Mouse (Mus musculus) yolk sac, embryonic 10.5 days (tissue): ENCODE results near the gene Nup214.

ENCODE experiments used
- DNase-seq: peaks from one replicate; pipeline ENCODE4 v3.0.0-alpha.2; 2017; ENCODE audit warnings: low spot score

Nup214 gene

DNA sequence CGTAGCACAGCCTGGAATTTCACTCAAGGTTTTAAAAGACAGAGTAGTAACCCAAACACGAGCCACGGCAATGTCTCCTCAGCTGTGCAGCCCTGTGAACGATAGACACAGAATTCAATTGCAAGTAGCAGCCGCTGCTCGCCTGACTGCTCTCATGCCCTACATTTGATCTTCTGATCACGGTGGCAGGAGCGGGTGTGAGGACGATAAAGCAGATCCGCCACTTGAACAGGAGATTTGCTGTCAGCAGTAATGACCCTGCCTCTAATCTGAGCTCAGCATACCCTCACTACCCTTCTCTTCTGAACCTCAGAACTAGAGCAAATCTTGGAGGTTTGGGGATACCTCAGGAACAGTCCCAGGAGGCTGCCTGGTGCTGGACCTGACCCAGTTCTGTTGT is 71.8 kb downstream of the Nup214 start:
- no peak for DNase-seq

DNA sequence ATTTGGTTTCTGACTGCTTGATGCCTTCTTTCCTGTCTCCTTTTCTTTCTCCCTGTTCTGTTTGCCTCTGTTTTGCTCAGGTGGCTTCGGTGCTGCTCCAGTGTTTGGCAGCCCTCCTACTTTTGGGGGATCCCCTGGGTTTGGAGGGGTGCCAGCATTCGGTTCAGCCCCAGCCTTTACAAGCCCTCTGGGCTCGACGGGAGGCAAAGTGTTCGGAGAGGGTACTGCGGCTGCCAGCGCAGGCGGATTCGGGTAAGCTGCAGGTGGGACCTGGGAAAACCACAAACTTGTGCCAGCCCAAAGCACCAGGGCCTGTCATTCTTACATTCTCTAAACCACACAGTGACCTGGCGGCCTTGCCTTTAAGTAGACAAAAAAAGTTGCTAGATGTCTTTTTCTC is 73.1 kb downstream of the Nup214 start:
- no peak for DNase-seq

DNA sequence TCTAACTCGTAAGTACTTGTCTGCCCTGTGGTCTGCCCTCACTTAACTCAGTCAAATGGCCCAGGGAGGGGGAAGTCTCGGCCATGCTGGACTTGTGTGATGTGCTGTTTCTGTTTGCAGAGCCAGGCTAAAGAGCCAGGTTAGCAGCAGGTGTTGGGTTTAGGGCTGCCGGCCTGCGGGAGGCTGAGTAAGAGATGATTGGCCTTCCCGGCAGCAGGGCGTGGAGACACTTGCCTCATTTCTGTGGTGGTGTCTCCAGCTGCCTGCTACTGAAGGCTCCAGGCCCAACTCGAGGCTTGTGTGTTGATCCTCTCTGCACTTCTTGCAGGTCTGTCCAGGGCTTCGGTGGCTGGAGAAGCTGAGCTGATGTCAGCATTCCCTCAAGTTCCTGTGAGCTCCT is 77.6 kb downstream of the Nup214 start:
- DNase-seq: no peak

DNA sequence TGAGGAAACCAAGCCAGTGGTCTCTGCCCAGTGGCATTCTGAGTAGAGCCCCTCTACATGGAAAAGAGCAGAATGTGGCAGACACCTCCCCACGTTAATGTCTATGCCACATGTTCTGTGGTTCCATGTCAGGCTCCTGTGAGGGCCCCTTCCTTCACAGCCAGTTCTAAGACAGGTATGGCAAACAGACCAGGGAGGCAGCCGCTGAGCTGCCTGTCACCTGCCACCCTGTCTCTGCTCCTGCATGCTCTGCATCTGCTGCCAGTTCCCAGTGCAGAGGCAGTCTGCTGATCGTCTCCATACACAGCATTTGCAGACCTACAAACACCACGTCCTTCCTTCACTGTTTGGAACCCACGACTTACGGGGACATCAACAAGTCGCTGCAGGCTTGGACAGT is 78.2 kb downstream of the Nup214 start:
- no peak for DNase-seq

DNA sequence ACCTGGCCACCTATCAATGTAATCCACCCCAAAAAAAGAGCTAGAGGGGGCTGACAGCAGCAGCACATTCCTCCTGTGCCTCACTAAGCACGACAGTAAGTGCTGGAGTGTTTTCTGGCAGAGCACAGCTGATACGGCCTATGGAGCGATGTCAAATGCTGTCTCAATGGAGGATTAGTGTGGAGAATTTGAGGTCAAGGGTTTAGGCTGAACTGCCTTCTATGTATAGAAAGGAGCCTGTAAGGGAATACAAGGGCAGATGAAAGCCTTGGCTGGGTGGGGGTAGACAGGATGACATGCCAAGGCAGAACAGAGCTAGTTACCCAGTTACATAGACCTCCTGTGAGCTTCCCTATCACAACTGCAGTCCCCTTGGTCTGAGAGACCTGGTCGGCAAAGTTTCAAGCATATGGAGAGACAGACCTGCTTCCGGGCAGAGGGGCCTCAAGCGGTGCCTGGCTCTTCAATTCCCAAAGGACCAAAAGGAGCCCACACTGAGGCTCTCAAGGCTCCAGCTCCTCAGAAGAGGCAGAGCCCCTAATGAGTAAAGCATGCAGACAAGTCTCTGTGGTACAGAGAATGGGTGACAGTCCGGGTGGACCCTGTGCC is 81.2 kb downstream of the Nup214 start:
- no peak for DNase-seq

DNA sequence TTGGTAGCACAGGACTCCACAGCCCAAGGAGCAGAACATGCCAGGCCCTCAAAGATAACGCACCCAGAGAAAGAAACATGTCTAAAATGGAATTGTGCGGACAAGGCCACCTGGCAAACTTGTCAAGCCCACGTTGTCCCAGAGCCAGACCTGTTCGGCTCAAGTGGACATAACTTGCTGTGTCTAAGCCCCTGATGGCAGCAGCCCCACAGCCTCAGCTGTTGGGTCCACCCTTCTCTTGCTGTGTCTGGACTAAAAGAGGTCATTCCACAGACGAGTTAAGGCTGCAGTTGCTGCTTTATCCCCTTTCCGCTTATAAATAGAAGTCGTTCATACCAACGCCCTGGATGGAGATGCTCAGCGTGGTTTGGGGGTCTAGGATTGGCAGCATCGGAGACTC is 82.3 kb downstream of the Nup214 start:
- no peak for DNase-seq

DNA sequence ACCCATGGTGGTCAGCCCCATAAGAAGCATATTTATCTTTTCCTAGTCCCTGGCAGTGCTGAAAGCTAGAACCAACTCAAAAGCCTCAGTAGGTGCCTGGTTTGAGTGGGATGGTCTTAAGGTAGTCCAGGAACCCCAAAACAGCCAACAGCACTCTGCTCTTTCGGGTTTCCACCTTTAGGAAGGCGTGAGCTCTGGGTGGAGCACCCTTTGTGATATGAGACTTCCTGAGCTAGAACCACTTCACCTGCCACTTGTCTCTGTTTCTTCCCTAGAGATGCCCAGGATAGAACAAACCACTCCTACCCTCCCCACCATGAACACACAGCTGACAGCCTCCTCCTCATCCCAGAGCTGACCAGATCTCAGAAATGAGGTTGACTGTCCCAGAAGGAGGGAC is 83.1 kb downstream of the Nup214 start:
- no peak for DNase-seq

DNA sequence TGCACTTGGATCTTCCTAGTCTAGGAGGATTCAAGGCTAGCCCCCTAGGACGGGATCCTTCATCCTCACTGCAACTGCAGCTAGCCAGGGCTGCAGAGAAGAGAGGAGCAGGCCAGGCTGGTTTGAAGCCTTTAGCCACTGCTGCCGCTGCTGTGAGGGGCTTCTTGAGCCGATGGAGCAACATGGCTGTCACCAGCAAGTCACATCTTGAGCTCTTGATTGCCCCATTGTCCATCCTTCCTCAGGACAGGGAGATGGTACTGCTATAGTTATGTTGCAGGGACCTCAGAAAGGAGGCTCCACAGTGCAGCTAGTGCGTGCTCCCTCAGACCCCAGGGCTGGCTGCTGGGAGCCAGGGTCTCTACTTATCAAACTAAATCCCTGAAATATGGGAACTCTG is 83.6 kb downstream of the Nup214 start:
- DNase-seq: no peak

DNA sequence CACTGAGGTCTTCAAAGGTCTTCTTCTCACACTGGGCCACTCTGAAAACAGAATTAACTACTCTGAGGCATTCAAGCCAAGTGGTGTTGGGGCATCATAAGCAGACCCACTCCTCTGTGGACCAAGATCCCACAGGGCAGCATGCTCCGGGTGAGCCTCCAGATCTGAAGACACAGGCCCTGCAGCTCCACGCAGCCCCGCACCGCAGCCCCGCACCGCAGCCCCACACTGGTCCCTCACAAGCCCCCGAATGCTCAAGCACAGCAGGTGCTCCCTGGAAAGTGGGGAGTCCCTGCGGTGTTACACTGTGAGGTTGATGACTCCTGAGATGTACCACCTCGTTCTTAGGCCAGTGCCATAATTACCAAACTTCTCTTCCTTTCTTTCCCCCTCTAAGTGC is 84.0 kb downstream of the Nup214 start:
- no peak for DNase-seq

DNA sequence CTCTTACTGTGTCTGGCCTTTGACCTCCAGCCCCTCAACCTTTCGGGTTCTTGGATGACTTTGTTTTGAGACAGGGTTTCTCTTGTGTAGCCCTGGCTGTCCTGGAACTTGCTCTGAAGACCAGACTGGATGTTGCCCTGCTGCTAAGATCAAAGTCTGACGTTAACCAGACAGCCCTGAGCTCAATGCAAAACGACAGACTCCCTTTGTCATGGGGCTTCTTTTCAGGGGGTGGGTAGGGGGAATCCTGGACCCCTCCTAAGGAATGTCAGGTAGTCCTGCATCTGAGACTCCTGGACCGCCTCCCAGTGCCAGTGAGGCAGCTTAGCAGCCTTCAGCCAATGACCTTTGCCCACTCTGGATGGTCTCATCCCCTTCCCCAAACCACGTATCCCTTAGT is 84.5 kb downstream of the Nup214 start:
- no peak for DNase-seq

DNA sequence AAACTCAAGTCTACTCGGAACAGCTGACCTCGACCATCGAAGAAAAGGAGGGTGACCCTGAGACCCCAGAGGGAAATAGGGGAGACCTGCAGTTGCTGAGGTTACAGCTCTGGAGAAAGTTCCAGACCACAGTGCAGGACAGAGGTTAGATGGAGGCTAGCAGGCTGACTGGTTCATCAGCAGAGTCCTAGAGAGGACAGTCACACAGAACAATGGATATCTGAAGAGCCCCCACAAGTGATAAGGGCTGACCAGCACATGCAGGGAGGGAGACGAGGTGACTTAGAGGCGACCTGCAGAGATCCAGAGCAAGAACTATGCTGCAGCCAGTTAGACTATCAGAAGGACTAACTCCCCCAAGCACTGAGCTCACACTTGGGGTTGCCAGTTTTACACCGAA is 85.4 kb downstream of the Nup214 start:
- no peak for DNase-seq

DNA sequence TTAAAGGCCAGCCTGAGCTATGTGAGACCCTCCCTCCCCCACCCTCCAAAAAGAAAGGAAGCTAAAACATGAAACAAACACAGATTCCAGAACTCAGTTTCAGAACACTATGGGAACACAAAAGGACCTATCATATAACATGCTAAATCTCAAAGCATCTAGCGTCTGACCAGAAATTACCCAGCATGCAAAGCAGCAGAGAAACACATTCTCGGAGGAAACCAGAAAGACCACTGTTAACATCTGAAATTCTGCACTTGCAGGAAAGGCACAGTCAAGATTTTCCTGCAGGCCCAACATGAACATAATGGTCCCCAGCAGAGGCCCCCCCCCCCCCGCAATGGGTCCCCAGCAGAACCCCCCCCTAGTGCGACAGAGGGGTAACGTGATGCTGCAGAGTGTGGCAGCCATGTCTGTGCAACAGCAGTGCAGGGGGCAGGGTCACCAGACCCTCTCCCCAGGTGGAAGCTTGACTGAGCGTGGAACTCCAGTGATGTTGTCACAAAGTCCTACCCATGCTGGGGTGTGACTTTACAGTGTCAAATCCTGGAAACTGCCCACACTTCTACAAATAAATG is 86.1 kb downstream of the Nup214 start:
- DNase-seq: no peak

DNA sequence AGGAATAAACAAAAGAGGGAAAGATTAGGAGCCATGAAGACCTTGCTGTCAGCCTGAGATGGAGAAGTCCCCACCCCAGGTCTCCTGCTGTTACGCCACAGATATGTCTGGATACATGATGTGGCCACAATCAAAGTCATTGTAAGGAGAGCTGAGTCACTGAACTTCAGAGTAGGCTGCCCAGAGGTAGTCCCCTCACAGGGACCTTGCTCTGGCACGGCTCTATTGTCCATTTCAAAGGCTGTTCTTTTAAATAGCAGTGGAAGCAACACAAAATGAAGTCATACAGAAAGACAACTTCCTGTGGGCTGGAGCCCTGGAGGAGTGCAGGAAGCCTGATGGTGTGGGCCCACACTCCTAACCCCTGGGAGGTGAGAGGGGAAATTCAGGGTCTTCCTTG is 87.0 kb downstream of the Nup214 start:
- no peak for DNase-seq

DNA sequence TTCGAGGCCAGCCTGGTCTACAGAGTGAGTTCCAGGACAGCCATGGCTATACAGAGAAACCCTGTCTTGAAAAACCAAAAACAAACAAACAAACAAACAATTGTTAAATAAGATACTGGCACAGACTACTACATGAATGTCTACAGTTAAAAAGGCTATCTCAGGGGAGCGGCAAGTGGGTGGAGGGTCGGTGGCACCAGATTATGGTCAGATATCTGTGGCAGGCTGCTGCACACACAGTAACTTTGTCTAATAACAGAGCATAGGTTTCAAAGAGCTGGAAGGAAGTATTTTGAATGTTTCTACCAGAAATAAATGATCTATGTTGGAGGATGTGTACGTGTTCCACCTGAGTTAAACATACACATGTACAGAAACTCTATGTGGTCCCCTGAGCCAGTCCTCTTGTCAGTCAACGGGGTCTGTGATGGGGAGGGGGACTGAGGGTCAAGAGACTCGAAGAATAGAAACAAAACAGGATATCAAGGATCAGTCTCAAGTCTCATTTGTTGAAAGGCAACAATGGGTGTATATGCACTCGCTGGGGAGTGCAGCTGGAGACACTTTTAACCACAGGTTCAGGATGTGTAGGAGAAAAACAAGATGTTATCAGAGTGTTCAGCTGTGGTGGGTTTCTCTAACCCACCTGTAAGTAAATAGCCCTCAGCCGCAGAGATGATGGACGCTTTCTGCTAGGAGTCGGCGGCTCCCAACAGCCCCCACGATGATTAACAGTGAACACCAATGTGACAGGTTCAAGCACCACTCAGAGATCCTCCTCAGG is 87.7 kb downstream of the Nup214 start:
- DNase-seq: no peak

DNA sequence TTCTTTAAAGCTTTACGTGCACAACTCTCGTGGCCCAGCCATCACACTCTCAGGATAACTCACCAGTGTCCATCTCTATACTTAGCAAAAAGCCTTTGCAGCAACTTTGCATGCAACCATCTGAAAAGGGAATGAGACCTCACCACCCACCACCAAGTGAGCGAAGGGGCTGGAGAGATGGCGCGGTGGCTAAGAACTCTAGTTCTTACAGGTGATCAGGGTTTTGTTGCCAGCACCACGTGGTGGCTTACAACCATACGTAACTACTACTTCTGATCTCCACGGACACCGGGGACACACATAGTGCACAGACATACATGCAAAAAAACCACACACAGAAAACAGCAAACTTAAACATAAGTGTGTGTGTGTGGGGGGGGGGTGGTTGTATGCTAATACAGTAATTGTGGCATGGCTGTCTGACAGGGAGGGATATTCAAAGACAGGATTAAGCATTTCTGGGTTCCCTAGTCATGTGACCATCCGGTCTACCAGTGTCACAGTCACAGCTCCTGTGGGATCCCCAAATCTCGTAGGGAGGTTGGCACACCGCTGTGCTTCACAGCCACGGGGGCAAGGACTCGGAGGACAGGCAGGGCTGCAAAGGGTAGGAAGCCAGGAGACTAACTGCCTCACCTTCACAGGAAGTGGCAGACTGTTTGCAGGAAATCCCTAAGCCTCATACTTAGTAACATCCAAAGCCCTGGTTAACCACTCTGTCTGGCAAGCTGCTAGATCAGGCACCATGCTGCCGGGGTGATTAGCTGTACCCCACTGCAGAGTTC is 88.6 kb downstream of the Nup214 start:
- no peak for DNase-seq

DNA sequence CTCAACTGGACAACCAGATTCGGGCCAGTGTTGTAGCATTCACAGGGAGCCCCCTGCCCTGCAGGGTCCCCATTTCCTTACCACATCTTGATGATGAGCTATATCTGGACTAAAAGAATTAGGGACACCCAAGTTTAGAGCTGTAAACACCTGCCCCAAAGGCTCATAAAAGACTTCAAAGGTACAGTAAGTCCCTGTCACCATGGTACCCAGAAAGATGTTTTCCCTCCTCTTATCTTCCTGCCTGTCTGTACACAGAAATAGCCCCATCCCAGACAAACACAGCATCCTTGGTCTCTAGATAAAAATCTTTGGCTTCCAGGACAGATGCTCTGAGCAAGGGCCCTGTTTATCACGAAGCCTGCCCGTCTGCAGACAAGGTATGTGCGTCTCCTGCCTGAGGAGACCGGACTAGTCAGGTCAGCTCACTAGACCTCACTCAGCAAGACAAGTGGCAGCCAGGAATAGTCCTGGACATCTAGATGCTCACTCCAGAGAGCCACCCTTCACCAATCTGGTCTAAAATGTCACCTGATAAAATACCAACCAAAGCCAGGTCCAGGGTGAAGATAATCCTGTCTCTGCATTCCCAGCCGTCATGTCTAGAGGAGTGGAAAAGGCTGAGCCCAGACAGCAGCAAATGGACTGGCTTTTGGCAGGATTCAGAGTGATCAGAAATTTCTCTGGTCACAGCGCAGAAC is 89.4 kb downstream of the Nup214 start:
- no peak for DNase-seq

DNA sequence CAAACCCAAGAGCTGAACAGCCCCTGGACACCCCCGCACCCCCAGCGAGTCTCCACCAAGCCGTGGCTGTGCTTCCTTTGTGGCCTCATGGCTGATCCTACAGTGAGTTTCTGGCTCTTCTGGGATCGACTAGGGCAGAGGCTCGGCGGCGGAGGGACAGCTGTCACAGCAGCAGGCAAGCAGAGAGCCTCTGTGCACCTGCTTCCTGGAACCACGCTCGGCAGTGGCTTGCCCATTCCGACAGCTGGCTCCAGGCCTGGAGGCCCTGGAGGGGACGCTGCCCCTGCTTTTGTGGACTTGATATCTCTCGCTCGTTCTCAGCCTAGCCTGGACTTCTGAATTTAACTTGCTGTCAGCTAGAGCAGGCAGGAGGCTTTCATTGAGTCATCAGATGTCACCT is 90.7 kb downstream of the Nup214 start:
- no peak for DNase-seq

DNA sequence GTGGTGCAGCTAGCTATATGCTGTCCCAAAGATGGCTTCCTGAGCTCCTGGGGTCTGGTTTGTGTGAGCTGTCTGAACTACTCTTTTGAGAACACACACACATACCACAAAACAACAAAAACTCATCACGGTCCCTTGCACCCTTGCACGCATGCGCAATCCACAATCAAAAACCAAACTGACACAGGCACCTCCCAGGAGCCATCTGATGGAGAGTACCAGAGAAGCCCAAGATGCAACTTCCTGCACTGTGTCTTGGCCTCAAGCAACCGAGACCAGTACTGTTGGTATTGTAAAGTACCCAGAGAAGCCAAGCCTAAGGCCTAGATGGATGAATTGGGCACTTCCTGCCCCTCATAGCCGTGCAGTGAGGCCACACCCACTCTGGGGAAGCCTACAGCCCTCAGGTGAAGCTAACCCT is 91.1 kb downstream of the Nup214 start:
- no peak for DNase-seq

DNA sequence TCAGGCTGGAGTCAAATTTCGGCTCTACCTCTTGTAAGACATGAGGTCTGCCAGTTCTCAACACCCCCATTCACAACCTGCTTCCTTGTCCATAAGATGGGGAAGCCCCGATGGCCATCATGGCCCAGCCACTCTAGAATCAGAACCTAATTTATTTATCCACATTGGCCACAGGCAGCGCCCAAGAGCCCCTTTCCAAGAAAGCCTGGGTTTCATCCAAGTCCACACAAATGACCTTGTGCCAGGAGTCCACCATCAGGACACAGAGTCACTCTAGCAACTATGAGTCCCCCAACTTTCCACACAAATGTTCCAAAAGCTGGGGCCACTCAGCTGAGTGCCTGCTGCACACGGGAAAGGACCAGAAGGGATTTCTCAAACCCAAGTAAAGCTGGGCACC is 91.8 kb downstream of the Nup214 start:
- no peak for DNase-seq

DNA sequence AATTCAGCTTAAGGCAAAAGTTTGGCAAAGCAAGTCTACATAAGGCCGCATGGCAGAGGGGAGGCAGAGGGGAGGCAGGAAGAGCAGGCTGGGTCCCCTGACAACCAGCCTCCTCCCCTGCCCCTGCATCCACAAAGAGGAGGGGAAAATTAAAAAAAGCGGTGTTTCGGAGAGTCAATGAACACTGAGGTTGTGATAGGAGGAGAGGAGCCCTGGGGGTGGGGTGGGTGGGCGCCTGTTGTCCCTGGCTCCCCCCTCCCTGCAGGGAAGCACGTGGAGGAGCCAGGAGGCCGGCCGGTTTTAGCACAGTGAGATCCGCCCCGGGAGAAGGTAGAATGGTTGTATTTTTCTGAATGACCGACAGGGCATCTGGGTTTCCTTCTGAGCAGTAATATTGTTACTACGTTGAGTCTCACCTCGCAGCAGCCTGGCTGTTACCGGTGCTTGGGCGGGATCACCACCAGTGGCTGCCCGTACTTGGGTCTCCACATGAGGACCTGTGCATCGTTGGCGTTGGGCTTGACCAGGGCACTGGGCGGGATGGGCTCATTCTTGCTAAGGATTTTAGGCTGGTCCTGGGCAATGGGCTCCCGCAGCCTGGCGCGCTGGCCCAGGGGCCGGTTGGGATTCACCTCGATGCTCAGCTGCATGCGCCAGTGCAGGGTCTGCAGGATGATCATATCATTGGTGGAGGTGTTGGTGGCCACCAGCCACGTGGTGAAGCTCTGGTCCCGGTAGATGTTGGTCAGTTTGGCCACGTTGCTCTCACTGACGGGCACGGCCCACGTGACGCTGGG is 94.8 kb downstream of the Nup214 start:
- DNase-seq: no peak

DNA sequence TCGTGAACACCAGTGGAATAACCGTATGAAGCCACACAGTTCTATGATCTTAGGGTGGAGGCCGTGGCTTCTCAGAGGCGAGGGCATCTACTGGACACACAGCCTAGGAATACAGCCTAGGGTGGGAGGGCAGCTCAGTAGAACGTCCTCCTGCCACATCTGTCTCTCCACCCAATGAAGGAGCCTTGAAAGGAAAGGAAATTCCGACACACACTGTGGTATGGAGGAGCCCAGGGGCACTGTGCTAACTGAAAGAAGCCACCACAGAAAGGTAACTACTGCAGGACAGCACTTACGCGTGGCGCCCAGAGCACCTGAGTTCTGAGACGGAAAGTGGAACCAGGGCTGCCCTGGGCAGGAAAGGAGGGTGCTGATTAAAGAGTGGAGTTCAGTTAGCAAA is 96.5 kb downstream of the Nup214 start:
- DNase-seq: no peak
